Mouse (Mus musculus) ES-Bruce4 (cell line): ENCODE results near the gene Vapa. TPM values are rescaled to one million over a fixed set of nuclear protein-coding genes. Genes with fewer than 3 reads are reported as not detected.

Experiments used
- H3K27ac ChIP-seq: 2 replicates; pipeline ENCODE4 v1.5.1; 2012; ENCODE audit warnings: low read length, inconsistent platforms; ENCODE audit not compliant: insufficient read depth
- H3K27me3 ChIP-seq: 2 replicates; pipeline ENCODE4 v1.6.1; 2012; ENCODE audit warnings: mild to moderate bottlenecking, low read length, inconsistent platforms; ENCODE audit not compliant: control insufficient read depth, poor library complexity, insufficient read depth, severe bottlenecking
- H3K36me3 ChIP-seq: 2 replicates; pipeline ENCODE4 v1.6.1; 2012; ENCODE audit warnings: inconsistent platforms, mild to moderate bottlenecking, low read length, moderate library complexity; ENCODE audit not compliant: control insufficient read depth, poor library complexity, insufficient read depth, severe bottlenecking
- H3K4me1 ChIP-seq: one replicate; pipeline ENCODE4 v1.8.1; 2011; ENCODE audit warnings: low read length; ENCODE audit not compliant: control insufficient read depth, insufficient read depth
- H3K4me3 ChIP-seq: 2 replicates; pipeline ENCODE4 v1.5.1; 2011; ENCODE audit warnings: low read depth, mild to moderate bottlenecking, low read length
- H3K9ac ChIP-seq: 2 replicates; pipeline ENCODE4 v1.6.1; 2012; ENCODE audit warnings: low read depth, mild to moderate bottlenecking, inconsistent platforms; ENCODE audit not compliant: poor library complexity, severe bottlenecking
- H3K9me3 ChIP-seq: replicated peaks from 2 replicates; pipeline ENCODE4 v1.6.1; 2012; ENCODE audit warnings: mild to moderate bottlenecking, low read length, inconsistent platforms; ENCODE audit not compliant: control insufficient read depth, poor library complexity, insufficient read depth, severe bottlenecking
- CTCF ChIP-seq: IDR thresholded peaks from one replicate; pipeline ENCODE4 v1.8.1; 2011; ENCODE audit warnings: low read depth, low read length
- EP300 ChIP-seq: IDR thresholded peaks from 2 replicates; pipeline ENCODE4 v1.6.1; 2011; ENCODE audit warnings: low read depth, low read length; ENCODE audit not compliant: insufficient read depth
- POLR2A ChIP-seq: IDR thresholded peaks from one replicate; pipeline ENCODE4 v1.8.1; 2011; ENCODE audit warnings: low read length; ENCODE audit not compliant: insufficient read depth
- polyA plus RNA-seq: library from polyadenylated mRNA; stranded (reverse); fragments of >200 nt; gene quantifications from 2 replicates; pipeline ENCODE4 v1.2.4, GENCODE M21; 2011; ENCODE audit warnings: low read depth; ENCODE audit not compliant: missing spikeins, insufficient read depth, insufficient read length

The Vapa gene
- polyA plus RNA-seq, 1 experiment = 311 TPM

- TF ChIP-seq CTCF = no peak
- no peak for TF ChIP-seq POLR2A
- TF ChIP-seq EP300 = no peak
- H3K27me3 ChIP-seq = no peaks in the 10 kb centered on the region; the same call in 1 of the 2 replicates
- no peaks in the 10 kb centered on the region for H3K36me3 ChIP-seq
- H3K4me1 ChIP-seq = no peaks in the 10 kb centered on the region
- no peak overlapping the region for H3K27ac ChIP-seq
- H3K9ac ChIP-seq = no peak overlapping the region
- no peaks in the 10 kb centered on the region for H3K9me3 ChIP-seq
- H3K4me3 ChIP-seq = no peak overlapping the region
Observed at GRCm38 (mm10) chr17:65615678-65616077, 2.3 kb upstream of the Vapa start.

DNA sequence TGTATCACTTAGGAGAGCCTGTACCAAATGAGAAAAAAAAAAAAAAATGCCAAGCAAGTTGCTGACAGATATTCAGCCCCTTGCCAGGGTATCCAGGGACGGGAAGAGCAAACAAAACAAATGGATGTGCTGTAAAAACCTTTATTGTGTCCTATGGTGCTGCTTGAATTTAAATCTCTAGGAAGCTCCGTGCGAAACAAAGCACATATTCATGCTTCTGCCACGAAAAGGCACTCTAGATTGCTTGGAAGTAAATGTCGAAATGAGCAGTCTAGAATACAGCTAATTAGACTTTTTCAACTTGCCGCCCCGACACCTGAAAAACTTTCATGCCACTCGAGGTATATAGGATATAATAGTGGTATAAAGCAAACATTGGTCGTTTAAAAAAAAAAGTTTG is 1.1 kb upstream of the Vapa start:
- H3K4me1 ChIP-seq = no peaks in the 10 kb centered on the region
- H3K36me3 ChIP-seq = no peaks in the 10 kb centered on the region
- no peaks in the 10 kb centered on the region for H3K9me3 ChIP-seq
- TF ChIP-seq CTCF = no peak
- TF ChIP-seq POLR2A = no peak
- no peak for TF ChIP-seq EP300
- peak overlapping the region; percentile 83 for H3K4me3 ChIP-seq
- H3K27ac ChIP-seq = peak overlapping the region; percentile 100
- H3K9ac ChIP-seq = peak overlapping the region; percentile 99
- no peaks in the 10 kb centered on the region; the same call in 1 of the 2 replicates for H3K27me3 ChIP-seq

- Histone ChIP-seq H3K9ac (peak overlapping the region; percentile 99), H3K9me3 (no peaks in the 10 kb centered on the region), H3K27ac (peak overlapping the region; percentile 86), H3K27me3 (no peaks in the 10 kb centered on the region; the same call in 1 of the 2 replicates), H3K36me3 (no peaks in the 10 kb centered on the region), H3K4me1 (no peaks in the 10 kb centered on the region), H3K4me3 (peak overlapping the region; percentile 95)
- no peak for TF ChIP-seq EP300
- TF ChIP-seq POLR2A = no peak
- no peak for TF ChIP-seq CTCF
Observed at GRCm38 (mm10) chr17:65613142-65613462, 253 bp downstream of the Vapa start.

- no peaks in the 10 kb centered on the region for H3K36me3 ChIP-seq
- H3K9ac ChIP-seq = peak overlapping the region; percentile 99
- peak overlapping the region; percentile 95 for H3K4me3 ChIP-seq
- no peaks in the 10 kb centered on the region for H3K4me1 ChIP-seq
- TF ChIP-seq EP300 (no peak), CTCF (no peak), POLR2A (no peak)
- H3K27me3 ChIP-seq = no peaks in the 10 kb centered on the region; the same call in 1 of the 2 replicates
- peak overlapping the region; percentile 86 for H3K27ac ChIP-seq
- no peaks in the 10 kb centered on the region for H3K9me3 ChIP-seq
Observed at GRCm38 (mm10) chr17:65612391-65613141, 789 bp downstream of the Vapa start.

DNA sequence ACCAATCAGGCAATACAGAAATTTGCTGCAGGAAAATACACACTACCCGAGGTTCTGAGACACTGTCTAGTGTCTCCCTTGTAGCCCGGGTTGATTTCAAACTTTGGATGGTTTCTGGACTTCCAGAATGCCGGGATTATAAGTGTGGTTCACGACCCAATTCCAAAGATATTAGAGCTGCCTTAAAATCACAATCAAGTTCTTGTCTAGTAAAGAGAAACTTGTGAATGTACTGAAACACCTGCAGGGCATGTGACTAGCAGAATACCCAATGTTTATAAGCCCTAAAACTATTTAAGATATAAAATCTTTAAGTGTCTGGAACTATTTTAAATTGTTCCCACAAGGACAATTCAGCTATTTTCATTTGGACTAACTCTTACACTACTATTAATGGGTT is 1.6 kb downstream of the Vapa start:
- Histone ChIP-seq H3K9ac (peak overlapping the region; percentile 99), H3K36me3 (no peaks in the 10 kb centered on the region), H3K9me3 (no peaks in the 10 kb centered on the region), H3K27ac (no peak overlapping the region), H3K4me1 (no peaks in the 10 kb centered on the region), H3K4me3 (no peak overlapping the region), H3K27me3 (no peaks in the 10 kb centered on the region)
- TF ChIP-seq POLR2A (no peak), EP300 (no peak), CTCF (no peak)

- no peaks in the 10 kb centered on the region for H3K27me3 ChIP-seq
- H3K9ac ChIP-seq = no peak overlapping the region
- no peaks in the 10 kb centered on the region for H3K36me3 ChIP-seq
- H3K4me1 ChIP-seq = peaks cover 2% of the 10 kb centered on the region
- no peak overlapping the region for H3K27ac ChIP-seq
- H3K9me3 ChIP-seq = no peaks in the 10 kb centered on the region
- TF ChIP-seq CTCF (no peak), EP300 (no peak), POLR2A (no peak)
- no peak overlapping the region for H3K4me3 ChIP-seq
Observed at GRCm38 (mm10) chr17:65608743-65609142, 4.6 kb downstream of the Vapa start.
